Mouse (Mus musculus) lung, postnatal 0 days (tissue): ENCODE measurements around the gene Lcn2.

ENCODE experiments used
- CTCF ChIP-seq: IDR thresholded peaks from 2 replicates; pipeline ENCODE4 v1.5.1; 2016; ENCODE audit warnings: antibody characterized with exemption, mild to moderate bottlenecking
- EP300 ChIP-seq: IDR thresholded peaks from 2 replicates; pipeline ENCODE4 v1.6.1; 2016; ENCODE audit warnings: antibody characterized with exemption, mild to moderate bottlenecking, control low read depth

- TF ChIP-seq EP300 = no peak
- no peak for TF ChIP-seq CTCF
These were observed 8.0 kb upstream of the Lcn2 start for GRCm38 (mm10) chr2:32395946-32396621.
